Mouse (Mus musculus): ENCODE results near the gene Mrpl20. TPM values are rescaled to one million over a fixed set of nuclear protein-coding genes. Genes with fewer than 3 reads are reported as not detected.

Gene Mrpl20
- polyA plus RNA-seq, 1 experiment, result 36.9 TPM

DNA sequence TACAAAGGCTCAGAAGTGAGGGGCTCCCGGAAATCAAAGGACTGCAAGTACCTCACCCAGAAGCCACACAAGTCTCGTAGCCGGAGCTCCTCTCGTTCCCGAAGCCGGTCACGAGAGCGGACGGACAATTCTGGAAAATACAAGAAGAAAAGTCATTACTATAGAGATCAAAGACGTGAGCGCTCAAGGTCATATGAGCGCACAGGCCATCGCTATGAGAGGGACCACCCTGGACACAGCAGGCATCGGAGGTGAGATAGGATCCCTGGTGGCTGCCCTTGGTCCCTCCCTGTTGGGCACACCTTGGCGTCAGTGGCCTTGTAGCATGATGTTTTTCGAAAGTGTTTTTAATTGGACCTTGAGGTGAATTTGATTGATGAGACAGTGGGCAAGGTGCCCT lies 20.8 kb downstream of the Mrpl20 start:
- TF ChIP-seq POLR2A (IDR thresholded peaks at IDR 0.05; ENCODE audit: borderline replicate concordance, extremely low read depth, low read depth, low read length) (no peak), CTCF (IDR thresholded peaks at IDR 0.05; ENCODE audit: insufficient read depth, low read length) (no peak)
- 91% methylated on average over 16 of the region's 16 CpGs for WGBS
- DNase-seq, result no peak
- no peaks in the 10 kb centered on the region for H3K4me1 ChIP-seq (ENCODE audit: control insufficient read depth, insufficient read depth, low read length)
- no peak overlapping the region for H3K4me3 ChIP-seq (replicated peaks; ENCODE audit: extremely low read depth, low read depth, low read length)

DNA sequence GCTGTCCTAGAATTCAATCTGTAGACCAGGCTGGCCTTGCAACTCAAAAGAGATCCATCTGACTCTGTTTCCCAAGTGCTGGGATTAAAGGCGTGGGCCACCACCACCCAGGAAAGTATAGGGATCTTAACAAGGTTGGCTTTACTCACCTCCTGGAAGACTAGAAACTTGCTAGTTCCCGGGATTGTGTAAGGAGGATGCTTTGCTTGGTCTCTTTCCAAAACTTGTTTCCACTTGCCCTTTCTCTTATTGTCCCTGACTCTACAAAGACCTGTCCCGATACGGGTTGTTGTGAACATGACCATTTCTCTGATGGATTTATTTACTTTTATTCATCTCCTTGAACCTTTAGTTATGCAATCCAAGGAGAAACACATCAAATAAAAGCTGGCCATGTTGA lies 27.2 kb downstream of the Mrpl20 start:
- TF ChIP-seq CTCF (IDR thresholded peaks at IDR 0.05; ENCODE audit: insufficient read depth, low read length), result no peak
- no peak for DNase-seq
- WGBS, result 87% methylated on average over 4 of the region's 4 CpGs
- peaks cover 15% of the 10 kb centered on the region for H3K4me1 ChIP-seq (ENCODE audit: control insufficient read depth, insufficient read depth, low read length)
- no peak overlapping the region for H3K4me3 ChIP-seq (replicated peaks; ENCODE audit: extremely low read depth, low read depth, low read length)

DNA sequence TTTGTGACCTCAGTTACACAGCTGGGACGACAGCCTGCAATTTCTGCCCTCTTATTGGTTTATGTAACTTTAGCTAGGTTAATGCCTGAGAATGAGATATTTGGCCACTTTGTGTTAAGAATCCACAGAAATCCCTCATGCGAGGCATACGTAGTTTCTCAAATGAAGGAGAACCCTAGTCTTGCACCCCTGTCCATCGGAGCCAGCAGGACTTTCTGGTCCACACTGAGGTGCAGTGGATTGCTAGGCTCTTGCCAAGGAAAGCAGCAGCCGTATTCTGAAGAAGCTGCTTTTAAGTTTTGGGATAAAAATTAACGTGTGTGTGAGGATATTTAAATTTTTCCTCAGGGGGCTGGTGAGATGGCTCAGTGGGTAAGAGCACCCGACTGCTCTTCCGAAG lies 27.9 kb downstream of the Mrpl20 start:
- TF ChIP-seq CTCF (IDR thresholded peaks at IDR 0.05; ENCODE audit: insufficient read depth, low read length) (no peak), POLR2A (IDR thresholded peaks at IDR 0.05; ENCODE audit: borderline replicate concordance, extremely low read depth, low read depth, low read length) (no peak)
- Histone ChIP-seq H3K4me1 (ENCODE audit: control insufficient read depth, insufficient read depth, low read length) (peaks cover 15% of the 10 kb centered on the region), H3K4me3 (replicated peaks; ENCODE audit: extremely low read depth, low read depth, low read length) (no peak overlapping the region)
- 43% methylated on average over 8 of the region's 8 CpGs for WGBS
- DNase-seq, result no peak

DNA sequence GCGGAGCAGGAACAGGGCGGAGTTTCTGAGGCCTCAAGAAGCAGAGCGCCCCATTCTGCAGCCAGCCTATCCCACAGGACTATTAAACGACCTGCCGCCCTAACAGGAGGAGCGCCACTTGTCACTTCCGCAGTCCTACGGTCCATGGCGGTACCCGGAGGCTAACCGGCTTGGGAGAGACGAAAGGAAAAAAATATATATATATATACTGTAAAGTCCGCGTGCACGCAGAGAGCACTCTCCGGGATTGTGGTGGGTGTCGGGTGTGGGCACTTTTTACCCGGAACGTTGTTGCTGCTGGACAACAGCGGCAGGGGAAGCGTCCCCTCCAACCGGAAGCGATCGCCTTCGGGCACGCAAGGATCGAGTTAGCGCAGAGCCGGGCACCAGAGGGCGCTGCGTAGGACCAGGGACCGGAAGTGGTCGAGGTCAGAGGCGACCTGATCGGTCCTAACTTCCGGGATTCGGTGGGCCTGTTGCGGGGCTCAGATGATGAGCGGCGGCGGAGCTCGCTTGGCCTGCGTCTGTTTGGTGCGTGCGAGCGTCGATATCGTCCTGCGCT lies 28.6 kb downstream of the Mrpl20 start, which contains the start of gene Aurkaip1:
Gene Aurkaip1, plus strand, starts transcription at position 68 of the 562 bp plus-strand sequence.
- peak; percentile 77; the same call in 1 of the 2 replicates for TF ChIP-seq POLR2A (IDR thresholded peaks at IDR 0.05; ENCODE audit: borderline replicate concordance, extremely low read depth, low read depth, low read length)
- TF ChIP-seq CTCF (IDR thresholded peaks at IDR 0.05; ENCODE audit: insufficient read depth, low read length), result peak; percentile 78
- WGBS, result under 1% methylated on average over 49 of the region's 49 CpGs
- DNase-seq, result peak; percentile 92
- Histone ChIP-seq H3K4me3 (replicated peaks; ENCODE audit: extremely low read depth, low read depth, low read length) (peak within 1 kb of the TSS; percentile 93), H3K4me1 (ENCODE audit: control insufficient read depth, insufficient read depth, low read length) (peaks cover 15% of the 10 kb centered on the region)

DNA sequence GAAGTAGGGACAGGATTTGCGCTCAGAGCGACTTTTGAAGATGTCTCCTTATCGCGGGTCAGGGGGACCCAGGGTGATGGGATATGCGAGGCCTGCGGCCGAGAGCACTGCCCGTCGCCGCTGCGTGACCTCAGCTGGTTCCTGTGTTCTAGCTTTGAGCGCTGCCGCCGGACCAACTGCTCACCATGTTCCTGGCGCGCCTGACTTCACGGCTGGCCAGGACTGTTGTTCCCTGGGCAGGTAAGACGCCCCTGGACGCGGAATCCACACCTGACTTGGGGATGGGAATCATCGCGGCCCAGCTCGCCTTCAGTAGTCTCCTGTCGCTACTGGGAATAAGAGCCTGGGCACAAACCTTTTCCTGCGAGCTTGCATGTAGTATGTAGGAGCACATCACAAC lies 29.2 kb downstream of the Mrpl20 start:
- no peak for DNase-seq
- TF ChIP-seq POLR2A (IDR thresholded peaks at IDR 0.05; ENCODE audit: borderline replicate concordance, extremely low read depth, low read depth, low read length), result no peak
- no peak for TF ChIP-seq CTCF (IDR thresholded peaks at IDR 0.05; ENCODE audit: insufficient read depth, low read length)
- Histone ChIP-seq H3K4me1 (ENCODE audit: control insufficient read depth, insufficient read depth, low read length) (peaks cover 15% of the 10 kb centered on the region), H3K4me3 (replicated peaks; ENCODE audit: extremely low read depth, low read depth, low read length) (peak overlapping the region; percentile 93)
- under 1% methylated on average over 25 of the region's 25 CpGs for WGBS

DNA sequence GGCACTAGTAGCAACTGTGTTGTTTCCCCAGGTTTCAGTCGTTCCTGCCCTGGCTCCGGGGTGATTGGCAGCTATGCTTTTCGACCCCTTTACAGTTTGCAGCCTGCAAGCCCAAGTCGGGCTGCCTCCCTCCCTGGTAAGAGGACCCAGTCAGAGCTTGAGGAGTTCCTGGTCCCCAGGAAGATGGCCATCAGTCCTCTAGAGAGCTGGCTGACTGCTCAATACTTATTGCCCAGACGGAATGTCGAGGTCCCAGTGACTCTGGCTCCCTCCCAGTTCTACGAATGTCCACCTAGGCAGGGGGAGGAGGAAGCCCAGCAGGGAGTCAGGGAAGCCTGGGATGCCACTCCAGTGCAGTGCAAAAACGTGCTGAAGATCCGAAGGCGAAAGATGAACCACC lies 29.6 kb downstream of the Mrpl20 start:
- no peak for DNase-seq

DNA sequence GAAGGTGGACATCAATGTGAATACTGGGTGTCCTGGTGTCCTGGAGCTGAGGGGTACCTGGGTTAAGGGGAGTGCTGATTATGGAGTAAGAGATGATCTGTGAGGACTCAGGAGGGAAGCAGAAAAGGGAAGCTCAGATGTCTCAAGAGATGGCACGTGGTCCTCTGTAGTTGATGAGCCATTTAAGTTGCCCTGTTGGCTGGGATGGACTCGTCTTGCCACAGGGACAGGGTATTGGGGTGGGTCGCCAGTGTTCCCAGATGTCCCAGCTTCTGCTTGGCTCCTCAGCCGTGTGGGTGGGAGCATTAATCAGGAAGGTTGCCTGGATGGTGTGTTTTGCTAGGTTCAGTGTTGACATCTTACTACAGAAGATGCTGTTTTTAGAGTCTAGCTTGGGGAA lies 30.6 kb downstream of the Mrpl20 start:
- TF ChIP-seq POLR2A (IDR thresholded peaks at IDR 0.05; ENCODE audit: borderline replicate concordance, extremely low read depth, low read depth, low read length) (no peak), CTCF (IDR thresholded peaks at IDR 0.05; ENCODE audit: insufficient read depth, low read length) (no peak)
- Histone ChIP-seq H3K4me3 (replicated peaks; ENCODE audit: extremely low read depth, low read depth, low read length) (no peak overlapping the region), H3K4me1 (ENCODE audit: control insufficient read depth, insufficient read depth, low read length) (peaks cover 22% of the 10 kb centered on the region)
- DNase-seq, result no peak
- WGBS, result 78% methylated on average over 4 of the region's 4 CpGs

More for the DNA sequence above, 29.6 kb downstream of the Mrpl20 start:
- Histone ChIP-seq H3K4me3 (replicated peaks; ENCODE audit: extremely low read depth, low read depth, low read length) (peak overlapping the region; percentile 93), H3K4me1 (ENCODE audit: control insufficient read depth, insufficient read depth, low read length) (peaks cover 15% of the 10 kb centered on the region)
- TF ChIP-seq CTCF (IDR thresholded peaks at IDR 0.05; ENCODE audit: insufficient read depth, low read length) (no peak), POLR2A (IDR thresholded peaks at IDR 0.05; ENCODE audit: borderline replicate concordance, extremely low read depth, low read depth, low read length) (no peak)
- WGBS, result 46% methylated on average over 10 of the region's 10 CpGs

DNA sequence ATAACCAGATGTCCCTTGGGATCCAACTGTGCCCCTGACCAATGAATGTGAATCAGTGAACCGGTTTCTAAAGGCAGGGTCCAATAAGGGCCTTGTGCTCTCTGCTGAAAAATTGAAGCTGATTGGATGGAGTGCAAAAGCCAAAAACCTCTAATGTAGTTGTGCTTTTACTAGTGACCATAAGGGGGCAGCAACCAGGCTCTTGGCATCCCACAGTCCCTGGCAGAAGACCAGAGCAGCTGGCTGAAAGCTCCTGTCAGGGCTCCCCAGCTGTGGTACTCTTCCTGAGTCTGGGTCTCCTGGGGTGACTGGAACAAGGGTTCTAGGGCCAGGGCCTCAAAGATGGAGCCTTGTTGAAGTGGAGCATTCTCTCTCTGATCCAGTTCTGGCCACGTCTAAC lies 31.2 kb downstream of the Mrpl20 start:
- peak; percentile 78 for DNase-seq
- TF ChIP-seq CTCF (IDR thresholded peaks at IDR 0.05; ENCODE audit: insufficient read depth, low read length), result peak; percentile 76
- TF ChIP-seq POLR2A (IDR thresholded peaks at IDR 0.05; ENCODE audit: borderline replicate concordance, extremely low read depth, low read depth, low read length), result no peak
- H3K4me1 ChIP-seq (ENCODE audit: control insufficient read depth, insufficient read depth, low read length), result peaks cover 22% of the 10 kb centered on the region
- H3K4me3 ChIP-seq (replicated peaks; ENCODE audit: extremely low read depth, low read depth, low read length), result no peak overlapping the region
- 19% methylated on average over 2 of the region's 2 CpGs for WGBS

DNA sequence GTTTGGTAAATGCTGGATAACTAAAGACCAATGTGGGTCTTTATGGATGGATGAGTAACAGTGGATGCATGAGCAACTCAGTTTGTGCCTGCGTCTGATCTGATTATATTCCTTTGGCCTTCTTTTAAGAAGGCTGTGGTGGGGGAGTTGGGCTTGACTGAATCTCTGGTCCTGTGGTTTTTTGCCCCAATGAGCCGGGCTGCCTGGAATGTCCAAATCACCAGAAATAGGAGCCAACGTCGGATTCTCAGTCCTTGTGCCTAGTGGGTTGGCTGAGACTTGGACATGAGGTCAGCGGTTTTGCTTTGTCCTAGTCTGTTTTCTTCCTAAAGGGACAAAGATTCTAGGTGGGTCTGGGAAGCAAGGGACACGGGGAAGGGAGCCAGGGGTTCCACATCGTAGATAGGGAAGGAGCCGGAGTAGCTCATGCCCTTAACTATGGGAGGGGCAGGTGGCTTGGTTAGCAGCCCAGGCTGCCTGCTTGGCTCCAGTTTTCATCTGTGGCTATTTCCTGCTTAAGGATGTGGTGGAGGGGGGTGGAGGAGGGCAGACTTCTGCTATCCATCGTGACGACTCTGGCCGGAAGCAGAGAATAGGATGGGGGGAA lies 34.8 kb downstream of the Mrpl20 start:
- H3K4me3 ChIP-seq (replicated peaks; ENCODE audit: extremely low read depth, low read depth, low read length), result no peak overlapping the region
- peak; percentile 44 for DNase-seq

More for the DNA sequence above, 34.8 kb downstream of the Mrpl20 start:
- 28% methylated on average over 11 of the region's 11 CpGs for WGBS
- TF ChIP-seq CTCF (IDR thresholded peaks at IDR 0.05; ENCODE audit: insufficient read depth, low read length) (no peak), POLR2A (IDR thresholded peaks at IDR 0.05; ENCODE audit: borderline replicate concordance, extremely low read depth, low read depth, low read length) (no peak; the same call in 1 of the 2 replicates)
- H3K4me1 ChIP-seq (ENCODE audit: control insufficient read depth, insufficient read depth, low read length), result peaks cover 29% of the 10 kb centered on the region
